Mouse (Mus musculus) neural tube, embryonic 14.5 days (tissue): ENCODE data around the gene Acox2. TPM values are rescaled to one million over a fixed set of nuclear protein-coding genes. Genes with fewer than 3 reads are reported as not detected.

Source experiments
- ATAC-seq: fragments of 200-750 bp; cut with Nextera tagmentation; 2 replicates; pipeline ENCODE4 v1.8.0; 2017; ENCODE audit warnings: low read depth, mild to moderate bottlenecking, moderate TSS enrichment, moderate library complexity
- H3K27ac ChIP-seq: fragments of 300-500 bp; sonication (generic); 2 replicates; pipeline ENCODE4 v1.5.1; 2014; ENCODE audit warnings: low read depth, mild to moderate bottlenecking, control low read depth, low read length, moderate library complexity, mixed read lengths
- H3K27me3 ChIP-seq: fragments of 300-500 bp; sonication (generic); 2 replicates; pipeline ENCODE4 v1.6.1; 2014; ENCODE audit warnings: low read length; ENCODE audit not compliant: control insufficient read depth, insufficient read depth
- H3K36me3 ChIP-seq: fragments of 300-500 bp; sonication (generic); 2 replicates; pipeline ENCODE4 v1.6.1; 2014; ENCODE audit warnings: low read length, mixed read lengths; ENCODE audit not compliant: control insufficient read depth, insufficient read depth
- H3K4me1 ChIP-seq: fragments of 300-500 bp; sonication (generic); 2 replicates; pipeline ENCODE4 v1.6.1; 2014; ENCODE audit warnings: low read length; ENCODE audit not compliant: control insufficient read depth, insufficient read depth
- H3K4me2 ChIP-seq: fragments of 300-500 bp; sonication (generic); 2 replicates; pipeline ENCODE4 v1.6.1; 2014; ENCODE audit warnings: mild to moderate bottlenecking, low read depth, low read length, control low read depth
- H3K4me3 ChIP-seq: fragments of 300-500 bp; sonication (generic); 2 replicates; pipeline ENCODE4 v1.5.1; 2014; ENCODE audit warnings: low read depth, low read length, control low read depth, mixed read lengths
- H3K9ac ChIP-seq: fragments of 300-500 bp; sonication (generic); replicated peaks from 2 replicates; pipeline ENCODE4 v1.6.1; 2014; ENCODE audit warnings: low read depth, mild to moderate bottlenecking, control low read depth, low read length, mixed read lengths
- H3K9me3 ChIP-seq: fragments of 300-500 bp; sonication (generic); 2 replicates; pipeline ENCODE4 v1.6.1; 2016; ENCODE audit warnings: low read length; ENCODE audit not compliant: control insufficient read depth
- WGBS: fragments of 180-500 bp; shearing (Covaris S2); extraction: QIAGEN DNeasy Blood & Tissue Kit; methylation state at CpG from one replicate; pipeline ENCODE4 v1.1.7; 2014; 5-methylcytosine and 5-hydroxymethylcytosine counted together
- polyA plus RNA-seq: library from polyadenylated mRNA; unstranded; fragments of >200 nt; fragmentation: Nextera tagmentation; extraction: Ambion mirVana; gene quantifications from 2 replicates; pipeline ENCODE4 v1.2.1, GENCODE M21; 2014

Acox2 gene
- polyA plus RNA-seq, 1 experiment from 2014 or later = not detected

- Histone ChIP-seq H3K4me1 (no peaks in the 10 kb centered on the region), H3K27me3 (no peaks in the 10 kb centered on the region), H3K9me3 (no peaks in the 10 kb centered on the region), H3K4me3 (no peak overlapping the region), H3K36me3 (no peaks in the 10 kb centered on the region), H3K9ac (no peak overlapping the region), H3K27ac (no peak overlapping the region), H3K4me2 (no peak overlapping the region)
- WGBS = 88% methylated on average over 6 of the region's 6 CpGs
- no peak for ATAC-seq
These were observed 66.4 kb downstream of the Acox2 start for GRCm38 (mm10) chr14:8192727-8193126.

GRCm38 (mm10) chr14:8191331-8191965 lies 67.7 kb downstream of the Acox2 start:
- no peak for ATAC-seq
- Histone ChIP-seq H3K9ac (no peak overlapping the region), H3K9me3 (no peaks in the 10 kb centered on the region), H3K4me1 (no peaks in the 10 kb centered on the region), H3K27me3 (no peaks in the 10 kb centered on the region), H3K4me2 (no peak overlapping the region), H3K4me3 (no peak overlapping the region), H3K36me3 (no peaks in the 10 kb centered on the region), H3K27ac (no peak overlapping the region)
- WGBS = 79% methylated on average over 12 of the region's 12 CpGs

DNA sequence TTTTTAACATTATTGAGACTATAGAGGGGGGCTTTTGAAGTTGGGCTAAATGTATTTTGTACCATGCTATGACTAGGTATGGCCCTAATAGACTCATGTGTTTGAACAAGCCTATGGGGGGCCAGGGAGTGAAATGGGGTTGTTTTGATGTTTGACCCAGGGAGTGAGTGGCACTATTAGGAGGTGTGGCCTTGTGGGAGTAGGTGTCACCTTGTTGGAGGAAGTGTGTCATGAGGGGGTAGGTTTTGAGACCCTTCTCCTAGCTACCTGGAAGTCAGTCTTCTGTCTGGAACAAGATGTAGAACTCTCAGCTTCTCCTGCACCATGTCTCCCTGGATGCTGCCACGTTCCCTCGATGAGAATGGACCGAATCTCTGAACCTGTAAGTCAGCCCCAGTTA lies 68.6 kb downstream of the Acox2 start:
- H3K4me2 ChIP-seq = no peak overlapping the region
- WGBS = 93% methylated on average over 3 of the region's 3 CpGs
- no peak for ATAC-seq
- H3K36me3 ChIP-seq = no peaks in the 10 kb centered on the region
- no peak overlapping the region for H3K4me3 ChIP-seq
- H3K9ac ChIP-seq = no peak overlapping the region
- H3K4me1 ChIP-seq = no peaks in the 10 kb centered on the region
- H3K9me3 ChIP-seq = no peaks in the 10 kb centered on the region
- no peaks in the 10 kb centered on the region for H3K27me3 ChIP-seq
- H3K27ac ChIP-seq = no peak overlapping the region

GRCm38 (mm10) chr14:8186278-8187045 lies 72.7 kb downstream of the Acox2 start:
- WGBS = 86% methylated on average over 6 of the region's 6 CpGs
- no peaks in the 10 kb centered on the region for H3K27me3 ChIP-seq
- no peaks in the 10 kb centered on the region for H3K36me3 ChIP-seq
- H3K4me2 ChIP-seq = no peak overlapping the region
- no peak overlapping the region for H3K27ac ChIP-seq
- no peaks in the 10 kb centered on the region for H3K4me1 ChIP-seq
- no peaks in the 10 kb centered on the region for H3K9me3 ChIP-seq
- H3K4me3 ChIP-seq = no peak overlapping the region
- H3K9ac ChIP-seq = no peak overlapping the region
- ATAC-seq = no peak

DNA sequence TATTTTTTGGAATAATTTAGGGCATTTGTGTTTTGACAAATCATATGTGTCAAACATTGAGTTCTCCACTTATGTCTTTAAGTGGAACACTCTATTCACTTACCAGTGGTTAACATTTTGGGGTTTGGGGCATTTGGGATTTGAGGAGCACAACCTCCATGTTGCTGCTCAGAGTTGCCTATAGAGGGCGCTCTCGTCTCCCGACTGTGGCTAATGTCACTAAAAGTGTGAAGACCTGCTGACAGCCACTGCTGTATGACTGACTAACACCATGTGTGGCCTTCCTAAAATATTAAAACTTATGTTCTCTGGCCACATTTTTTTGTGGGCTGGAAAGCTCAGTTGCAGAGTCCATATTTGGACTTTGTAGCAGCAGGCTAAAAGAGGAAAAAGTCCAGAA lies 75.8 kb downstream of the Acox2 start:
- Histone ChIP-seq H3K9me3 (no peaks in the 10 kb centered on the region), H3K4me1 (no peaks in the 10 kb centered on the region), H3K36me3 (no peaks in the 10 kb centered on the region), H3K27me3 (no peaks in the 10 kb centered on the region), H3K4me2 (no peak overlapping the region), H3K9ac (no peak overlapping the region), H3K27ac (no peak overlapping the region), H3K4me3 (no peak overlapping the region)
- no peak for ATAC-seq
- WGBS = 60% methylated on average over 3 of the region's 3 CpGs

DNA sequence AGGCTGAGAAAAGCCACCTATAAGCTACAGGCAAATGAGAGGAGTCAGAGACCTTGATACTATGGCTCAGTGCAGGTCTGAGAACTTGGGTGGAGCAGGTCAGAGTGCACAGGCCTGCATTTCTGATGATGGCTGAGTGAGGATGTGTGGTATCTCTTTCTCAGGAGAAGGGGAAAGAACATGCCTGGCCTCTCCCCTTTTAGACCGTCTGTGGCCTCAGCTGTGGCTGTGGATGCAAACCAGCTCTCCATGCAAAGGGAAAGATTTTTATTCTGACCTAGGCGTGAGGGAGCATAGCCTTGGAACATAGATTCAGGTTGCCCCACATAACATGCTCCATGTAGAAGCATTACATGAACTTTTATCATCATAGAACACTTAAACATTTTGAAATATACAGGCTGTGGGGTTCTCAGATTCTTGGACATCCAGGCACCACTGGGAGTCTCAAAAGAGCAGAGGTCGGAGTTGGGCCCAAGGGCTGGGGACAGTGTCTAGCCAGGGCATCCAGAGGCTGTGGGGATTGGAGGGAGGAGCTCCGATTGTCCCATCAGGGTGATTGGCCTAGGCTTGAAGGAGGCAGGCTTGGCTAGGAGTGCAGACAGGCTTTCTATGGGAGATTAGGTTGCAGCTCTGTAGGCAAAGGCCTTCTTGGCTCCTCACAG lies 78.7 kb downstream of the Acox2 start:
- Histone ChIP-seq H3K4me2 (no peak overlapping the region), H3K4me3 (no peak overlapping the region), H3K27ac (no peak overlapping the region), H3K27me3 (no peaks in the 10 kb centered on the region), H3K9me3 (no peaks in the 10 kb centered on the region), H3K9ac (no peak overlapping the region), H3K36me3 (no peaks in the 10 kb centered on the region), H3K4me1 (no peaks in the 10 kb centered on the region)
- WGBS = 80% methylated on average over 4 of the region's 4 CpGs
- no peak for ATAC-seq

- H3K4me2 ChIP-seq = no peak overlapping the region
- H3K36me3 ChIP-seq = no peaks in the 10 kb centered on the region
- peaks cover 9% of the 10 kb centered on the region for H3K4me1 ChIP-seq
- no peak for ATAC-seq
- no peak overlapping the region for H3K4me3 ChIP-seq
- H3K27me3 ChIP-seq = no peaks in the 10 kb centered on the region
- H3K9me3 ChIP-seq = no peaks in the 10 kb centered on the region
- H3K9ac ChIP-seq = no peak overlapping the region
- H3K27ac ChIP-seq = no peak overlapping the region
- 44% methylated on average over 5 of the region's 5 CpGs for WGBS
These were observed 82.9 kb downstream of the Acox2 start for GRCm38 (mm10) chr14:8176251-8176650.
